Mouse (Mus musculus) stomach, embryonic 16.5 days (tissue): ENCODE results near the gene Trmt1. TPM values are rescaled to one million over a fixed set of nuclear protein-coding genes. Genes with fewer than 3 reads are reported as not detected.

Experiments
- ATAC-seq: fragments of 200-750 bp; cut with Nextera tagmentation; 2 replicates; pipeline ENCODE4 v1.8.0; 2017; ENCODE audit warnings: moderate number of reproducible peaks, moderate TSS enrichment; ENCODE audit not compliant: insufficient read depth, low FRiP score
- H3K27ac ChIP-seq: fragments of 300-500 bp; sonication (generic); 2 replicates; pipeline ENCODE4 v1.5.1; 2014; ENCODE audit warnings: low read length
- H3K27me3 ChIP-seq: fragments of 300-500 bp; sonication (generic); 2 replicates; pipeline ENCODE4 v1.6.1; 2014; ENCODE audit warnings: low read length, control low read depth, mixed read lengths; ENCODE audit not compliant: control insufficient read depth, insufficient read depth
- H3K36me3 ChIP-seq: fragments of 300-500 bp; sonication (generic); 2 replicates; pipeline ENCODE4 v1.6.1; 2014; ENCODE audit warnings: low read length; ENCODE audit not compliant: control insufficient read depth, insufficient read depth
- H3K4me1 ChIP-seq: fragments of 300-500 bp; sonication (generic); 2 replicates; pipeline ENCODE4 v1.6.1; 2014; ENCODE audit warnings: low read length, control low read depth, mixed read lengths; ENCODE audit not compliant: control insufficient read depth, insufficient read depth
- H3K4me2 ChIP-seq: fragments of 300-500 bp; sonication (generic); 2 replicates; pipeline ENCODE4 v1.6.1; 2014; ENCODE audit warnings: low read depth, low read length, mixed read lengths
- H3K4me3 ChIP-seq: fragments of 300-500 bp; sonication (generic); replicated peaks from 2 replicates; pipeline ENCODE4 v1.5.1; 2014; ENCODE audit warnings: mild to moderate bottlenecking, low read length
- H3K9ac ChIP-seq: fragments of 300-500 bp; sonication (generic); 2 replicates; pipeline ENCODE4 v1.6.1; 2014; ENCODE audit warnings: low read length
- H3K9me3 ChIP-seq: fragments of 300-500 bp; sonication (generic); replicated peaks from 2 replicates; pipeline ENCODE4 v1.6.1; 2016; ENCODE audit warnings: low read length, control low read depth; ENCODE audit not compliant: control insufficient read depth
- WGBS: fragments of 180-500 bp; shearing (Covaris S2); extraction: QIAGEN DNeasy Blood & Tissue Kit; methylation state at CpG from one replicate; pipeline ENCODE4 v1.1.7; 2014; 5-methylcytosine and 5-hydroxymethylcytosine counted together
- polyA plus RNA-seq: library from polyadenylated mRNA; unstranded; fragments of >200 nt; fragmentation: Nextera tagmentation; extraction: Ambion mirVana; gene quantifications from 2 replicates; pipeline ENCODE4 v1.2.1, GENCODE M21; 2015

Trmt1 gene
- polyA plus RNA-seq, 1 experiment from 2014 or later, result 53.7 TPM

GRCm38 (mm10) chr8:84704356-84704755, 18.2 kb downstream of the Trmt1 start:
- ATAC-seq, result no peak
- H3K27me3 ChIP-seq, result peaks cover 40% of the 10 kb centered on the region
- H3K9me3 ChIP-seq, result no peaks in the 10 kb centered on the region
- H3K4me1 ChIP-seq, result peaks cover 55% of the 10 kb centered on the region
- H3K9ac ChIP-seq, result peak overlapping the region; percentile 55; the same call in 1 of the 2 replicates
- peak overlapping the region; percentile 39 for H3K4me3 ChIP-seq
- H3K27ac ChIP-seq, result peak overlapping the region; percentile 37
- H3K4me2 ChIP-seq, result peak overlapping the region; percentile 55
- 16% methylated on average over 16 of the region's 16 CpGs for WGBS
- H3K36me3 ChIP-seq, result no peaks in the 10 kb centered on the region

GRCm38 (mm10) chr8:84704867-84705831, 19.0 kb downstream of the Trmt1 start:
- H3K27ac ChIP-seq, result peak overlapping the region; percentile 9; the same call in 1 of the 2 replicates
- peak overlapping the region; percentile 68 for H3K9ac ChIP-seq
- peak overlapping the region; percentile 55 for H3K4me2 ChIP-seq
- H3K27me3 ChIP-seq, result peaks cover 40% of the 10 kb centered on the region
- 17% methylated on average over 55 of the region's 61 CpGs for WGBS
- H3K36me3 ChIP-seq, result no peaks in the 10 kb centered on the region
- H3K9me3 ChIP-seq, result no peaks in the 10 kb centered on the region
- peaks cover 59% of the 10 kb centered on the region for H3K4me1 ChIP-seq
- peak overlapping the region; percentile 39 for H3K4me3 ChIP-seq
- no peak for ATAC-seq

GRCm38 (mm10) chr8:84705960-84706359, 19.9 kb downstream of the Trmt1 start:
- WGBS, result 31% methylated on average over 12 of the region's 12 CpGs
- ATAC-seq, result no peak
- H3K4me1 ChIP-seq, result peaks cover 59% of the 10 kb centered on the region
- H3K4me2 ChIP-seq, result peak overlapping the region; percentile 55
- peak overlapping the region; percentile 68 for H3K9ac ChIP-seq
- peak overlapping the region; percentile 95; the same call in 1 of the 2 replicates for H3K27ac ChIP-seq
- H3K27me3 ChIP-seq, result peaks cover 40% of the 10 kb centered on the region
- H3K9me3 ChIP-seq, result no peaks in the 10 kb centered on the region
- no peaks in the 10 kb centered on the region for H3K36me3 ChIP-seq
- peak overlapping the region; percentile 42 for H3K4me3 ChIP-seq

GRCm38 (mm10) chr8:84706610-84707266, 20.6 kb downstream of the Trmt1 start:
- H3K4me3 ChIP-seq, result peak overlapping the region; percentile 42
- H3K36me3 ChIP-seq, result no peaks in the 10 kb centered on the region
- H3K9ac ChIP-seq, result peak overlapping the region; percentile 66
- WGBS, result 29% methylated on average over 45 of the region's 45 CpGs
- H3K9me3 ChIP-seq, result no peaks in the 10 kb centered on the region
- peaks cover 61% of the 10 kb centered on the region for H3K4me1 ChIP-seq
- H3K27me3 ChIP-seq, result peaks cover 40% of the 10 kb centered on the region
- peak overlapping the region; percentile 55 for H3K4me2 ChIP-seq
- H3K27ac ChIP-seq, result peak overlapping the region; percentile 95
- peak; percentile 11; the same call in 1 of the 2 replicates for ATAC-seq

- Histone ChIP-seq H3K4me3 (peak overlapping the region; percentile 42), H3K4me2 (peak overlapping the region; percentile 55), H3K27me3 (peaks cover 40% of the 10 kb centered on the region), H3K27ac (peak overlapping the region; percentile 95), H3K36me3 (no peaks in the 10 kb centered on the region), H3K9me3 (no peaks in the 10 kb centered on the region), H3K4me1 (peaks cover 65% of the 10 kb centered on the region), H3K9ac (peak overlapping the region; percentile 66)
- peak; percentile 68 for ATAC-seq
- WGBS, result 36% methylated on average over 22 of the region's 22 CpGs
Measured at GRCm38 (mm10) chr8:84707267-84707883, 21.3 kb downstream of the Trmt1 start.

- WGBS, result 34% methylated on average over 15 of the region's 15 CpGs
- Histone ChIP-seq H3K4me2 (peak overlapping the region; percentile 55), H3K4me3 (peak overlapping the region; percentile 42), H3K27ac (peak overlapping the region; percentile 95), H3K4me1 (peaks cover 68% of the 10 kb centered on the region), H3K36me3 (no peaks in the 10 kb centered on the region), H3K9ac (peak overlapping the region; percentile 66), H3K9me3 (no peaks in the 10 kb centered on the region), H3K27me3 (peaks cover 33% of the 10 kb centered on the region)
- ATAC-seq, result no peak
Measured at GRCm38 (mm10) chr8:84708071-84708541, 22.0 kb downstream of the Trmt1 start.

- Histone ChIP-seq H3K9me3 (no peaks in the 10 kb centered on the region), H3K4me2 (no peak overlapping the region), H3K27ac (peak overlapping the region; percentile 28; the same call in 1 of the 2 replicates), H3K36me3 (no peaks in the 10 kb centered on the region), H3K9ac (peak overlapping the region; percentile 36; the same call in 1 of the 2 replicates), H3K4me1 (peaks cover 74% of the 10 kb centered on the region), H3K27me3 (peaks cover 27% of the 10 kb centered on the region), H3K4me3 (no peak overlapping the region)
- 21% methylated on average over 12 of the region's 12 CpGs for WGBS
- peak; percentile 31; the same call in 1 of the 2 replicates for ATAC-seq
Measured at GRCm38 (mm10) chr8:84708774-84709475, 22.8 kb downstream of the Trmt1 start.

GRCm38 (mm10) chr8:84709931-84710330, 23.8 kb downstream of the Trmt1 start:
- Histone ChIP-seq H3K9ac (peak overlapping the region; percentile 31; the same call in 1 of the 2 replicates), H3K27me3 (peaks cover 20% of the 10 kb centered on the region), H3K9me3 (no peaks in the 10 kb centered on the region), H3K4me3 (no peak overlapping the region), H3K27ac (peak overlapping the region; percentile 28; the same call in 1 of the 2 replicates), H3K4me2 (no peak overlapping the region), H3K4me1 (peaks cover 71% of the 10 kb centered on the region), H3K36me3 (no peaks in the 10 kb centered on the region)
- no peak for ATAC-seq
- 100% methylated on average over 1 of the region's 1 CpGs for WGBS
